Mouse (Mus musculus) forebrain, embryonic 12.5 days (tissue): ENCODE measurements around the gene Tmem30a. TPM values are rescaled to one million over a fixed set of nuclear protein-coding genes. Genes with fewer than 3 reads are reported as not detected.

Experiments used
- ATAC-seq: fragments of 200-750 bp; cut with Nextera tagmentation; 2 replicates; pipeline ENCODE4 v1.8.0; 2017; ENCODE audit warnings: moderate TSS enrichment; ENCODE audit not compliant: low FRiP score
- H3K27ac ChIP-seq: fragments of 300-500 bp; sonication (generic); 2 replicates; pipeline ENCODE4 v1.5.1; 2016; ENCODE audit warnings: mild to moderate bottlenecking
- H3K27me3 ChIP-seq: fragments of 300-500 bp; sonication (generic); 2 replicates; pipeline ENCODE4 v1.6.1; 2016; ENCODE audit warnings: mild to moderate bottlenecking
- H3K36me3 ChIP-seq: fragments of 300-500 bp; sonication (generic); replicated peaks from 2 replicates; pipeline ENCODE4 v1.6.1; 2016; ENCODE audit warnings: mild to moderate bottlenecking
- H3K4me1 ChIP-seq: fragments of 300-500 bp; sonication (generic); 2 replicates; pipeline ENCODE4 v1.6.1; 2016
- H3K4me2 ChIP-seq: fragments of 300-500 bp; sonication (generic); 2 replicates; pipeline ENCODE4 v1.6.1; 2016; ENCODE audit warnings: mild to moderate bottlenecking, moderate library complexity
- H3K4me3 ChIP-seq: fragments of 300-500 bp; sonication (generic); replicated peaks from 2 replicates; pipeline ENCODE4 v1.5.1; 2016; ENCODE audit warnings: mild to moderate bottlenecking
- H3K9ac ChIP-seq: fragments of 300-500 bp; sonication (generic); 2 replicates; pipeline ENCODE4 v1.6.1; 2016; ENCODE audit warnings: mild to moderate bottlenecking
- H3K9me3 ChIP-seq: fragments of 300-500 bp; sonication (generic); 2 replicates; pipeline ENCODE4 v1.6.1; 2016
- WGBS: fragments of 180-500 bp; shearing (Covaris S2); methylation state at CpG from one replicate; pipeline ENCODE4 v1.1.7; 2016; 5-methylcytosine and 5-hydroxymethylcytosine counted together
- polyA plus RNA-seq: library from polyadenylated mRNA; unstranded; fragments of >200 nt; fragmentation: Nextera tagmentation; extraction: Ambion mirVana; gene quantifications from 2 replicates; pipeline ENCODE4 v1.2.1, GENCODE M21; 2016

Gene Tmem30a
- polyA plus RNA-seq, 1 experiment from 2014 or later, result 87.5 TPM

DNA sequence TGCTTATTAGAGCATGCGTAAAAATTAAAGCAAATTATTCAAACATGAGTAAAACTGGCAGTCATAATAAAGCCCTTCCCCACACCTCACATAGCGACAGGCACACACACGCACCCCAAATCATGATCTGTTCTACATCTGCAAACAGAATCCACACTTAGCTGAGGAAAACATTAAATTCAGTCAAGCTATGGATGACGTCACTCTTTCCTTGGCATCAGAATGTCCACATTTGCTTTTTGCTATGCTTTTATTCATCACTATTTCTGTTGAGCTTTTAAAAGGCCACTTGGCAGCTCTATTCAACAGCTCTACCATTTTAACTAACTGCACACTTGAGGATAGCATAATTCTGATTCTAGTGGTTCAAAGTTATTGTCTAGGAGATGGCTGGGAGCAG is 21.3 kb upstream of the Tmem30a start:
- WGBS, result 79% methylated on average over 4 of the region's 4 CpGs
- no peak overlapping the region for H3K27ac ChIP-seq
- no peak overlapping the region for H3K4me2 ChIP-seq
- H3K4me1 ChIP-seq, result no peaks in the 10 kb centered on the region
- H3K36me3 ChIP-seq, result peaks cover 22% of the 10 kb centered on the region
- ATAC-seq, result no peak
- peaks cover 10% of the 10 kb centered on the region; the same call in 1 of the 2 replicates for H3K9me3 ChIP-seq
- no peaks in the 10 kb centered on the region for H3K27me3 ChIP-seq
- no peak overlapping the region for H3K4me3 ChIP-seq
- no peak overlapping the region for H3K9ac ChIP-seq

DNA sequence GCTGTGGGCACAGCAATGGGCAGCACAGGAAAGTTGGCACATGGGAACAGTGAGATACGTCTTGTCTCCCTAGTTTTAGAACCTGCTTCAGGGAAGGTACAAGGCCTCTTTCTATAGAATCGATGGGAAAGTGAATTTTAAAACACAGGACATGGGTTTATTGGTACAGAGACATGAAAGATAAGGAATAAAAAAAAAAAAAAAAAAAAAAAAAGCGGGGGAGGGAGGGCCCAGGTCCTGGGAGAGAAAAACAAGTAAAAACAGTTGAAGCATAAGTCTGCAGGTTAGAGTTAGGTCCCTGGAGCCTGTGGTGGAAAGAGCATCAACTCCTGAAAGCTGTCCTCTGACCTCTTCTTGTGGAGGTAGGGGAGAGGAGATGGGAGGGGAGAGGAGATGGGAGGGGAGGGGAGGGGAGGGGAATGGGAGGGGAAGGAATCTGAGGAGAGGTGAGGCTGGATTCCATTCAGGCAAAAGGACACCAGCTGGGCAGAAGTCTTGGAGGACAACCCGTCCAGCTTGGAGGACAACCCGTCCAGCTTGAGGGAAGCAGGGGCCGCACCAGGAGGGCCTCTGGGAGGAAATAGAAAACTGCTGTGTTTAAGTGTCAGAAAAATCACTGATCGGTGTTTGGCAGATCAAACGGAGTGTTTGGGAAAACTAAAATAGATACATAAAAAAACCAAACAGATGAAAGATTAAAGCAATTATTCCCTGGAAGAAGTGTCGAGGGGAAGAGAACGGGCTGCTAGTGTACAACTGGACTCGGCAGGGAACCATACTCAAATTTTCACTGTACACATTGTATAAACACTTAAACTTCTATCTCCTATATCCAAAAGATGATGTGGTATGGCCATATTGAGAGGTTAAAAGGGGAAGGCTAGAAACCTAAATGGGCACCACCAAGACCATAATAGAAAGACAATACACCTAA is 17.9 kb upstream of the Tmem30a start:
- H3K27ac ChIP-seq, result no peak overlapping the region
- ATAC-seq, result no peak
- H3K4me1 ChIP-seq, result no peaks in the 10 kb centered on the region
- no peaks in the 10 kb centered on the region for H3K36me3 ChIP-seq
- H3K27me3 ChIP-seq, result no peaks in the 10 kb centered on the region
- H3K9me3 ChIP-seq, result no peaks in the 10 kb centered on the region
- 81% methylated on average over 10 of the region's 11 CpGs for WGBS
- no peak overlapping the region for H3K4me3 ChIP-seq
- H3K4me2 ChIP-seq, result no peak overlapping the region
- H3K9ac ChIP-seq, result no peak overlapping the region

GRCm38 (mm10) chr9:79810534-79810933 is 17.2 kb upstream of the Tmem30a start:
- no peaks in the 10 kb centered on the region for H3K27me3 ChIP-seq

GRCm38 (mm10) chr9:79809411-79809810 is 16.1 kb upstream of the Tmem30a start:
- Histone ChIP-seq H3K9ac (no peak overlapping the region), H3K4me2 (no peak overlapping the region), H3K27ac (no peak overlapping the region), H3K9me3 (no peaks in the 10 kb centered on the region), H3K27me3 (no peaks in the 10 kb centered on the region), H3K4me1 (no peaks in the 10 kb centered on the region), H3K4me3 (no peak overlapping the region), H3K36me3 (no peaks in the 10 kb centered on the region)
- 84% methylated on average over 6 of the region's 6 CpGs for WGBS
- ATAC-seq, result no peak

More at GRCm38 (mm10) chr9:79810534-79810933, 17.2 kb upstream of the Tmem30a start:
- H3K4me3 ChIP-seq, result no peak overlapping the region
- 84% methylated on average over 3 of the region's 3 CpGs for whole genome bisulfite sequencing
- no peaks in the 10 kb centered on the region for H3K36me3 ChIP-seq
- H3K9ac ChIP-seq, result no peak overlapping the region
- H3K9me3 ChIP-seq, result no peaks in the 10 kb centered on the region
- no peaks in the 10 kb centered on the region for H3K4me1 ChIP-seq
- no peak overlapping the region for H3K4me2 ChIP-seq
- no peak overlapping the region for H3K27ac ChIP-seq
- ATAC-seq, result no peak

GRCm38 (mm10) chr9:79807178-79807577 is 13.9 kb upstream of the Tmem30a start:
- Histone ChIP-seq H3K4me3 (no peak overlapping the region), H3K4me2 (no peak overlapping the region), H3K27me3 (no peaks in the 10 kb centered on the region), H3K36me3 (no peaks in the 10 kb centered on the region), H3K9ac (no peak overlapping the region), H3K27ac (no peak overlapping the region), H3K4me1 (no peaks in the 10 kb centered on the region), H3K9me3 (no peaks in the 10 kb centered on the region)
- no peak for ATAC-seq
- WGBS, result 63% methylated on average over 4 of the region's 4 CpGs

DNA sequence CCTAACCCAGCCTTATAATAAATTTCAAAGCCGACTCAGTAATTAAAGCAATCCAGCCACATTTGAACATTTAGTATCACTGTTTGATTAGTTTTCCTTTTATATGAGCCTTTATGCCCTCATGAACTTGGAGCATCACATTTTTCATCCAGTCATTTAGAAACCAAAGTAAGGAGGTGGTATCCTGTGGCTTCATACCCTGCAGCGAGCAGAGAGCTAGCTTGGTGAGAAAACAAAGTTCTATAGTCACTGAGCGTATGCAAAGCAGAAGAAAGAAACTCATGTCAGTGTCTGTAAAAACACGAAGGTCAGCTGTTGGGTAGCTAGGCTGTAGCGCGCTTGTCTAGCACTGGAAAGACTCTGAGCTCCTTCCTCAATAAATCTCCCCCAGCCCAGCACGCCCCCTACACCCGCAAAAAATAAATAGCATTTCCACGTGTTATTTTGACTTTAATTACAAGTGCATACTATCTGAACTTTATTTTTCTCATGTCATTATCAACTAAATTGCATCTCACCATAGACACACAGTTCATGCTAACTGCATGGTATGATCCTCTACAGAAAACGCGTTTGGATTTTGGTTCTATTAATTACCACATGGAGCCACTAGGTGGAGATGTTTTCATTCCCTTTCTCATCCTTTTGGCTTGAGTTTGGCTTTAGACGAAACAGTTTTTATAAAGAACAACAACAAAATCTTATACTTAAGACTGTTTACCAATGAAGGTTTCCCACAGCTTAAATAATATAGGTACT is 13.2 kb upstream of the Tmem30a start:
- no peak overlapping the region for H3K4me2 ChIP-seq
- no peak overlapping the region for H3K4me3 ChIP-seq
- H3K9me3 ChIP-seq, result no peaks in the 10 kb centered on the region
- no peak overlapping the region for H3K27ac ChIP-seq
- H3K27me3 ChIP-seq, result no peaks in the 10 kb centered on the region
- H3K36me3 ChIP-seq, result no peaks in the 10 kb centered on the region
- no peak overlapping the region for H3K9ac ChIP-seq
- ATAC-seq, result peak; percentile 49; the same call in 1 of the 2 replicates
- H3K4me1 ChIP-seq, result no peaks in the 10 kb centered on the region
- 47% methylated on average over 12 of the region's 12 CpGs for WGBS

- WGBS, result 92% methylated on average over 10 of the region's 10 CpGs
- no peaks in the 10 kb centered on the region for H3K4me1 ChIP-seq
Measured at GRCm38 (mm10) chr9:79805426-79805825, 12.1 kb upstream of the Tmem30a start.

DNA sequence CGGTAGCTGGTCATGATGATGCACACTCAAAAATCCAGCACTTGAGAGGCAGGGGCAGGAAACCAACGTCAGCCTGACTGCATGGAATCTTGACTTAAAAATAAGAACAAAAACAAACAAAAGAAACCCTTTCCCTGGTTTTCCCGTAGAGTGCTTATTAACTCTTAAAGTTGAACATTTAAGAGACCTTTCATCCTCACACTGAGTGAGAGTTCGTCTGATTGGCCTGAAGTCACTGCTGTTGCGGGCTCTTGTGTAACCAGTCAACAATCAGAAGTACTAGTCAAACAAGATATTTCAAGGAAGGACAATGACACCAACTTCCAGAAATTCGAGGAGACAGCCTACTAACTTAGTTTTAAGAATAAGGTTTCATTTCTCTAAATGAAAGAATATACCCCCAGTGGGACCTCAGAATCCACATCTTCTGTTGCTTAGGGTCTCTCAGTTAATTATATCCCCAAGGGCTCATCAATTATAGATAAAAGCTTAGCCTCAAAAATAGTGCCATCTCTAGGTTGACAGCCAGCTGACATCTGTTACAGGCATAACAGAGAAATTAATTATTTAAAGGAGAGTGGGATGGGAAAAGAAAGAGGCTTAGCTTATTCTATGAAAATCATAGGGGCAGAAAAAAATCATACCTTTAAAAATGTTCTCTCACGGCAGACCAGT is 3.3 kb upstream of the Tmem30a start:
- Histone ChIP-seq H3K9me3 (no peaks in the 10 kb centered on the region), H3K27me3 (no peaks in the 10 kb centered on the region), H3K9ac (no peak overlapping the region), H3K4me1 (peaks cover 9% of the 10 kb centered on the region), H3K4me2 (no peak overlapping the region), H3K27ac (no peak overlapping the region), H3K36me3 (no peaks in the 10 kb centered on the region), H3K4me3 (no peak overlapping the region)
- no peak for ATAC-seq
- 74% methylated on average over 7 of the region's 7 CpGs for WGBS

More at GRCm38 (mm10) chr9:79805426-79805825, 12.1 kb upstream of the Tmem30a start:
- Histone ChIP-seq H3K36me3 (no peaks in the 10 kb centered on the region), H3K9ac (no peak overlapping the region), H3K27me3 (no peaks in the 10 kb centered on the region), H3K4me3 (no peak overlapping the region), H3K27ac (no peak overlapping the region), H3K4me2 (no peak overlapping the region), H3K9me3 (no peaks in the 10 kb centered on the region)
- no peak for ATAC-seq

DNA sequence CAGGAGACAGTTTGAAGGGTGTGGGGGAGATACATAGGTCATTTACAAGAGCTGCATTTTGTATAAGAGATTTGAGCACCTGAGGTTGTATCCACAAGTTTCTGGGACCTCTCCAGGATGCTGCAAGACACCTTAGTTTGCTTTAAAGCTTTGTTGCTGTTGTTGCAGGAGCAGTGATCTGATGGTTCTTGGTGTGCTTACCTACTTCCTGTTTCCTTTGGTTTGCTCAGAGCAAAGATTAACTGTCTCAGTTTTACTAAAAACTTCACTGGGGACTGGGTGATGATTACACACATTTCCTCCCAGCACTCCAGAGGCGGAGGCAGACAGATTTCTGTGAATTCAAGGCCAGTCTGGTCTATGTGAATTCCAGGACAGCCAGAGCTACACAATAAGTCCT is 1.8 kb upstream of the Tmem30a start:
- no peak for ATAC-seq
- H3K36me3 ChIP-seq, result no peaks in the 10 kb centered on the region
- 89% methylated on average over 1 of the region's 1 CpGs for WGBS

GRCm38 (mm10) chr9:79785794-79786085 is 7.6 kb downstream of the Tmem30a start:
- H3K27me3 ChIP-seq, result no peaks in the 10 kb centered on the region
- no peak overlapping the region for H3K27ac ChIP-seq
- 82% methylated on average over 2 of the region's 2 CpGs for WGBS
- no peaks in the 10 kb centered on the region for H3K36me3 ChIP-seq
- H3K4me3 ChIP-seq, result no peak overlapping the region
- no peak overlapping the region for H3K4me2 ChIP-seq
- no peaks in the 10 kb centered on the region for H3K9me3 ChIP-seq
- no peak overlapping the region for H3K9ac ChIP-seq
- peaks cover 22% of the 10 kb centered on the region for H3K4me1 ChIP-seq
- ATAC-seq, result no peak

More for the DNA sequence above, 1.8 kb upstream of the Tmem30a start:
- H3K9me3 ChIP-seq, result no peaks in the 10 kb centered on the region
- H3K9ac ChIP-seq, result no peak overlapping the region
- no peak overlapping the region for H3K4me2 ChIP-seq
- H3K27me3 ChIP-seq, result no peaks in the 10 kb centered on the region
- H3K4me3 ChIP-seq, result no peak overlapping the region
- no peak overlapping the region for H3K27ac ChIP-seq
- H3K4me1 ChIP-seq, result peaks cover 15% of the 10 kb centered on the region

- ATAC-seq, result no peak
- WGBS, result 86% methylated on average over 2 of the region's 2 CpGs
- no peaks in the 10 kb centered on the region for H3K27me3 ChIP-seq
Measured at GRCm38 (mm10) chr9:79784934-79785793, 8.1 kb downstream of the Tmem30a start.

More at GRCm38 (mm10) chr9:79784934-79785793, 8.1 kb downstream of the Tmem30a start:
- Histone ChIP-seq H3K27ac (no peak overlapping the region), H3K9me3 (no peaks in the 10 kb centered on the region), H3K4me2 (no peak overlapping the region), H3K4me3 (no peak overlapping the region), H3K36me3 (no peaks in the 10 kb centered on the region), H3K4me1 (peaks cover 20% of the 10 kb centered on the region), H3K9ac (no peak overlapping the region)
